Mouse (Mus musculus) gastrocnemius, postnatal 14 days (tissue): ENCODE data around the gene Cep97. TPM values are rescaled to one million over a fixed set of nuclear protein-coding genes. Genes with fewer than 3 reads are reported as not detected.
A peak's percentile ranks its signal among the peaks of the same experiment; 100 is the strongest.
"Not testable (repeated sequence)": the region's sequence is repeated elsewhere in the genome, so short reads cannot be mapped to it uniquely, and the experiment has no call there.

ENCODE experiments used
- DNase-seq: peaks from one replicate; pipeline ENCODE4 v3.0.0; 2021; ENCODE audit warnings: mixed read lengths
- intact Hi-C: fragments of 180-260 bp; cut with DNase I; formaldehyde crosslinking; loops from one replicate; pipeline ENCODE4 v1.15.1; 2025; ENCODE audit warnings: low total_unique reads
- long read RNA-seq, 2 experiments: library from polyadenylated mRNA; stranded (forward); transcript quantifications; one replicate each; pipeline ENCODE4 v2.0.0; 2021
- total RNA-seq, 2 experiments: library from RNA; stranded (reverse); gene quantifications; 2 replicates each; pipeline ENCODE4 v1.2.3; 2021

Cep97 gene
- 1 to 10 TPM; 4.0 to 4.3 TPM for total RNA-seq
- long read RNA-seq, experiment 1, full-length matches to known transcripts = 3 of 3 reads
- long read RNA-seq, experiment 1, partial matches to known transcripts = 0 of 3 reads
- long read RNA-seq, experiment 1, other reads (novel, unspliced or antisense) = 0 of 3 reads
- long read RNA-seq, experiment 2, full-length matches to known transcripts = 1 of 2 reads
- long read RNA-seq, experiment 2, partial matches to known transcripts = 0 of 2 reads
- long read RNA-seq, experiment 2, other reads (novel, unspliced or antisense) = 1 of 2 reads

DNA sequence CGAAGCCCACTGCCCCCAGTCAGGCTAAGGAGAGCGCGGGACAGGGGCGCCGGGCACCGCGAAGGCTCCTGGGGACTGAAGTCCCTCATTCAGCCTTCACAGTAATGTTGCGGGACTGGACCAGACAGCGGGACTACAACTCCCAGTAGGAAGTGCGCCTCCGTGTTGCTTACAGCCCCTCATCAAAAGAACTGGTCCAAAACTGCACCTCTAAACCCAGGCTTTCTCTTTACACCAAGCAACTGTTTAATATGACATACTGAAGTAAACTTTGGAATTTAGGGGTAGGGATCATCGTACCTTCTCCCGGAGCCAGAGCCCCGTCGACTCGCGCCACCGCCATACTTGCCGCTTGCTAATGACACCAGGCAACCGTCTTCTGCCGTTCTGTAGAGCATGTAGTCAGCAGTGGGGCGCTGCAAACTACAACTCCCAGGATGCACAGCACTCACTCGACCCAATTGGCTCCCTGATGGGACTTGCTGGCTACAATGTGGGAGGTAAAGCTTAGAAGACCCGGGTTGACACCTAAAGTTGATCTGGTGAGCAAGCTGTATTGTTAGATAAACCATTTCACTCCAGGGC, at the start of gene Cep97:
Cep97 (minus strand) TSS at position 403 of the 585 bp plus-strand sequence.
- DNase-seq = peak; percentile 88
- intact Hi-C loops = no loop called here

DNA sequence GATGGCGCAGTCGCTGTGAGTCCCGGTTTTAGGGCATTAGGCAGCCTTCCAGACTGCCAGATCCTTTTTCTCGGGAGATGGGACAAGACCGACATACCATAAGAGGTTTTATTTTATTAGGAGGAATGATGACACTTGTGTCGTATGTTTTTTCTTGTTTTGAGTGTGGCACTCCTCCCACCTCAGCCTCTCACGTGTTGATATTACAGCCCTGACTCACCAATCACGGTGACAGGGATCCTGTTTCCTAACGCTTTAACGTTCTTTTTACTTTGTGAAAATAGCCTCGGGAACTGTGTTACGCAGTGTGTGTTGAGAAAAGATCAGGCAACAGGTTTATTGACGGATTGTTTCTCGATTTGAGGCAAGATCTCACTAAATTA, 40.2 kb upstream of the Cep97 start:
- intact Hi-C loops = no loop called here
- DNase-seq = no peak

DNA sequence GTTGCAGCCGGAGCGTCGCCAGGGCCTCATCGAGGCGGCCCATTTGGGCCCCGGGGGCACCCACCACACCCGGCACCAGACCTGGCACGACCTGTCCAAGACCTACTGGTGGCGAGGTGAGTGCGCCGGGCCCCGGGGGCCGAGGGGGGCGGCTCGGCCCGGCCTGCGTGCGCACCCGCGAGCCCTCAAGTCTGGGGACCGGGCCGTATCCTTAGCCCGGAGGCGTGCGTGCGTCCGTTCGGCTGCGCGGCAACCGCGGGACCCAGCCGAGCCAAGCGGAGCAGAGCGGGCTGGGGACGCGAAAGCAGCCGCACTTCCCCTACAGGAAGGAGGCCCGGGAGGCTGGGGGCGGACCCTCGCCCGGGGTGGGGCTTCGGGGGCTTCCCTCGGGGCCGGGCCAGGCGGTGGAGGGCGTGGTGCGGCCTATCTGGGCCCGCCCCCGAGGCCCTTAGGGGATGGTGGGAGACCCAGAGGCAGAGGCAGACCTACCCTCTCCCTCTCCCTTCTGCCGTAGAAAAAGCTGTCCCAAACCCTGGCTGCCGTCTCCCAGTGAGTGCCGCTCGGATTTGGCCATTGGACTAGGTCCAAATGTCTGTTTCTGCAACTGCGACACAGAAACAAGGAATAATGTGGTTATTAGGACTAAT, 39.7 kb upstream of the Cep97 start:
- DNase-seq = peak; percentile 95
- intact Hi-C loops = no loop called here

DNA sequence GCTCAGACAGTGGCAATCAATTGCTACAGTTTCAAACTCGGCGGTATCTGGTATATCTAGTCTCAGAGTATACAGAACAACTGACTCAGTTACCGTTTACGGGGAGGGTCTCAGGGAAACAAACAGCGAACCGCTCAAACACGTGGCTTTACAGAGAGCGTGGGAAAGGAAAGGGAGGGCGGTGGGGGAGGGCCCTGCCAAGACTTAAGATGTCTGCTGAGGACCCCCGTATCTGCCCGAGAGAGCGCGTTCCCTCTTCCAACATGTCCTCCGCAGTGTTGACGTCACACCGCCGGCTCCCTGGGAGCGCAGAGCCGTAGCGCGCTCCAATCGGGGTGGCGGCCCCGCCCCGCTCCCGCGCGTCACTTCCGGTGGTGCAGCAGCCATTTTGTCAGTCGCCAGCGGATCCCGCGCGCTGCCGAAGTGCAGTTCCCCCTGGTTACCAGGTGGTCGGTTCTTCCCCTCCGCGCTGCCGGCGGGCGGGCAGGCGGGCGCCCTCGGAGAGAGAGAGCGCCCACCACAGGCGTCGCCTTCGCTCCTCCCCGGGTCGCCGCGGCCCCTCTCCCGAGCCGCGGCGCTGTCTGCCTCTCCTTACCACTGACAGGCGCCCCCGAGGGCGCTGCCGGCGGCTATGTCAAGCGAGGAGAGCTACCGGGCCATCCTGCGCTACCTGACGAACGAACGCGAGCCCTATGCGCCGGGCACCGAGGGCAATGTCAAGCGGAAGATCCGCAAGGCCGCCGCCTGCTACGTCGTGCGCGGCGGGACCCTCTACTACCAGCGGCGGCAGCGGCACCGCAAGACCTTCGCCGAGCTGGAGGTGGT, 39.0 kb upstream of the Cep97 start, which contains the start of gene Zbtb11:
Zbtb11 (plus strand) TSS at position 453 of the 825 bp plus-strand sequence.
- peak; percentile 100 for DNase-seq
- intact Hi-C loops = no loop called here

DNA sequence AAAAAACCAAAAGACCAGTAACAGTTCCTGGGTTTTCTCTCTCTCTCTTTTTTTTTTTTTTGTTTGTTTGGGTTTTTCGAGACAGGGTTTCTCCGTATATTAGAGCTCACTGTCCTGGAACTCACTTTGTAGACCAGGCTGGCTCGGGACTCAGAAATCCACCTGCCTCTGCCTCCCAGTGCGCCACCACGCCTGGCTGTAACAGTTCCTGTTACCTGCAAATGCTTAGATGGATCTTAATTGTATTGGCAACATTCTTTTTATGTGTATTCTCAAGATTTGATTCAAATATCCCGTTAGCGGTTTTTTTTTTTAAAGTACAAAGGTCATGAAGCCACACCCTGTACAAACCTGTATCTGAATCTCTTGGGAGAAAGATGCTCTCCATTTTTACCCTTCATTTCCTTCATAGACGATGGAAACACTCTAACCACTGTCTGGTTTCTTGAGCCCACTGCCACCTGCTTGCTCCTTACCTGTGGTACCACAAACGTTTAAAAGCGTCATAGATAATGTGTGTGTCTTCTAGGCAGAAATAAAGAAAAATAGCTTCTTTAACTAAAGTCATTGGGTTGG, 38.1 kb upstream of the Cep97 start:
- intact Hi-C loops = no loop called here
- no peak for DNase-seq

DNA sequence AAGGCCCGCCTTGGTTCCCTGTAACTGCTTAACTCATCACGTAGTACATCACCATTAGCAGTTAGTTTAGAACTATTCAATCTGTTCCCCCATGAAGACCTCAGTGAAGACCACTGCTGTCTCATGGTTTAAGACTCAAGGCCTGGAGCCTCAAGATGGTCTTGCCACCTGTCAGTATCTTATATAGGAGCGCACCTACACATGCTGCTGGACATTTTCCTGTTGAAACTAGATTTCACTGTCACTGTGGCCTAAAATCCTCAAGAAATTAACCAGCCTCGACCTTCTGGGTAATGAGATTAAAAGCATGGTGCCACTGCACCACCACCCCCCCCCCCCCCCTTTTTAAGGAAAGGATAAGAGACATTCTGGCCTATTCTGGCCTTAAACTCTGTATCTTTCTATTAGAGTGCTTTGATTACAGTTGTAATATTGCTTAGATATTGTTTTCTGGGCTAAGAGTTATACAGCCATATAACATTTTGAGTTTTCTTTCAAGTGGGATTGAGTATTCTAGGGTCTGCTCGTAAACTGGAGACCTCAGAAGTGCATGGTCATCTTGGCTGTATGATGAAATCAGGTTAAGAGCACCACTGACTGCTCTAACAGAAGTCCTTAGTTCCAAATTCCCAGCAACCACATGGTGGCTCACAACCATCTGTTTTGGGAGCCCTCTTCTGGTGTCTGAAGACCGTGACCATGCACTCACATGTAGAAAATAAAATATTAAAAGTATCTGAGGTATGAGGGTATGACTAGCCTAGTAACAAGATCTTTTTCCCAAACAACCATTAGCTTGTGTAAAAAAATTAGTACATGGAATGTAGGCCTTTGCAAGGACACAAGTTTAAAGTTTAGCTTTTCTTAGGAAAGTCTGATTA, 37.3 kb upstream of the Cep97 start:
- DNase-seq = no peak
- intact Hi-C loops = no loop called here

DNA sequence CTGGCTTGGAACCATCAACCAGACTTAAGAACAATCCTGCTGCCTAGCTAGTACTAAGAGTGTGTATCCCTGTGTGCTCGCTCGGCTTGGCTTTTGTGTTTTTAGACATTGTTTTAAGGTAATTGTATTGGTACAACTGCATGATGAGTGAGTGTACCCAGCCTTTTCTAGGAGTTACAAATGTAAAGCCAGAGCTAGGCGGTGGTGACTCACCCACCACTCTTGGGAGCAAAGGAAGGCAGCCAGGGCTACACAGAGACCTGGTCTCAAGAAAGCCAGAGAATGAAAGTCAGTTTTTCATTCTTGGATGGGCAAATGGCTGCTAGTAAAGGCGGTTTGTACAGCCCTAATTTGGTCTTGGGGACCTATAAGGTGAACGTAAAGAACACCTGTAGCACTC, 35.8 kb upstream of the Cep97 start:
- no peak for DNase-seq
- intact Hi-C loops = no loop called here

DNA sequence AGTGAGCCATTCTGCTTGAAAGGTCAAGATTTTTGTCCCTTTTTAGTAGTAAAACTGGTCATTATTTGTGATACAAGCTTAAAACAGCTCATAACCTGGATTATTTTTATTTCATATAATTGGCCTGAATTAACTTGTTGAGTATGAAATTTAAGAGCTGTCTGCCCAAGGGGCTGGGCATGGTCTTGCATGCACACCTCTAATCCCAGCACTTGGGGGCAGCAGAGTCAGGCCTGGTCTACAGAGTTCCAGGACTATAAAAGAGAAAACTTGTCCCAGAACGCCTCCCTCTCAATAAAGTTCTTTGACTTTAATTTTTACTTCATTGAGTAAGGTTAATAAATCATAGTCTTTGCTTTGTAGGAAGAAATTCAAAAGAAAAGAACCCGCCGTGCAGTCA, 34.5 kb upstream of the Cep97 start:
- peak; percentile 36 for DNase-seq
- intact Hi-C loops = no loop called here

DNA sequence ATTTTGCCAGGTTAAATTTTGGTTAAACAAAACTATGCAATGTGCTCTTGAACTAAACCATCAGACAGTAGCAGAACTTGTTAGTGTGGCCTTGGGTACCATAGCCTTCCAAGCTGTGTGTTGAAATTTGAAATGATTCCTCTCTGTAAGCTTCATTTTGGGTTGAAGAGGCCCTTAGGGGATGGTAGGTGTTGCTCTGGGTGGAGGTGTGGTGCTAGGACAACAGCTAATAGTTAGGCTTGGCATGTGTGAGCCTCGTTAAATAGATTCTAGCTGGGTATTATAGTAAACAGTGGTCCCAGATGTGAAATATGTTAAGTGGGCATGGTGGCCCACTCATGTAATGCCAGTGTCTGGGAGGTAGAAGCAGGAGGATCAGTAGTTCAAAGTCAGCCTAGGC, 32.6 kb upstream of the Cep97 start:
- DNase-seq = no peak
- intact Hi-C loops = no loop called here

DNA sequence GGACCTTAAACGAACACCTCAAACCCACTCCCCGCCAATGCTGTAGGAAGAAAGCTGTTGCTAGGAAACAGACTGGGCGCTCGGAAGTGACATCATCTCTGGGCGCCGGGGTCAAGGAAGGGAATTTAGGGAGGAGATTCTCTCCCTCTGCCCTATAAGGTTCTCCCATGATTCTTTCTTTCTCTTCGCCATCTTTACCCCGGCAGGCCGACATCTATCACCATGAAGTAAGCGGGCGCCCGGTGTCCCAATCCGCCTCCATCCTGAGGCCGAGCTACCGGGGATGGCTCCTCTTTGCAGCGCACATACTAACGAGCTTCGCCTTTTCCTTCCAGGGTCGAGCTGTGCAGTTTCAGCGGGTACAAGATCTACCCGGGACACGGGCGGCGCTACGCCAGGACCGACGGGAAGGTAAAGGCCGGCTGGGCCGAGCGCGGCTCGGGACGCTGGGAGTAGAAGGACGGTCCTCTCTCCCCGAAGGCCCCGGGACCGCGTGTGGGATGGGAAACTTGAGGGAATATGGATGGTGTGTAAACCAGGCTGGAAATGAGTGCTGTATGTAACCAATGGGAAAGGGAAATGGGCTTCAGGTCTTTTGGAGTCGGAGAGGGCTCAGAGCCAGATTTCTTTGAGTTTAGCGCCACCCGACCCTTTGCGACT, 31.7 kb upstream of the Cep97 start, which contains the start of gene Rpl24:
Rpl24 (plus strand) TSS at position 64 of the 660 bp plus-strand sequence.
- DNase-seq = peak; percentile 93
- intact Hi-C loops = no loop called here

DNA sequence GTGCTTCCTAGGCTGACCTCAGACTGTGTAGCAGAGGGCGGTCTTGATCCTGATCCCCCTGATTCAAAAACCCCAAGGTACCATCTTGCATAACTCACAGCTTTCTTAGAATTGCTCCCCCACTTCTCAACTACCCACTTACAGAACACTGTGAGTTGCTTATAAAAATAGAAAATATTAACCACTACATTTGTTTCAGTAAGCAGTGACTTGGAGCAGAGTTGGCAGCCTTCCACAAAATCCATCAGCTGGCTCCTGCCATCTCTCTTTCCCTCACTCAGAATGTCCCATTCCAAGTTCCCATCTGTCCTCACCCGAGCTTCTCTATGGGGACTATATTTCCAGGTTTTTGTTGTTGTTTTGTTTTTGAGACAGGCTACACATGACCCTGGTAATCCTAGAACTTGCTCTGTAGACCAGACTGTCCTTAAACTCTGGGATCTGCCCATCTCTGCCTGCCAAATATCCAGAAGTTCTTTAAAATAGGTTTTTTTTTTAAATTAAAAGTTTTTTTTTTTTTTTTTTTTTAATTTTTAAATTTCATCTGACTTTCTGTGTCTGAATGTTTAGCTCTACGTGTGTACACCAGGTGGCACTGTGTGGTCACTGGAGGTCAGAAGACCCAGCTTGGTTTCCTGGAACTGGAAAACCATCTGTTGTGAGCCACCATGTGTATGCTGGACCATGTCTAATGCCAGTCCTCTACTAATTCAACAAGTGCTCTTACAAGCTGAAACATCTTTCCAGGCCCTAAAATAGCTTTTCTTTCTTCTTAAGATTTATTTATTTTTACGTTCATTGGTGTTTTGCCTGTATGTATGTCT, 29.7 kb upstream of the Cep97 start:
- intact Hi-C loops = no loop called here
- DNase-seq = peak; percentile 14

DNA sequence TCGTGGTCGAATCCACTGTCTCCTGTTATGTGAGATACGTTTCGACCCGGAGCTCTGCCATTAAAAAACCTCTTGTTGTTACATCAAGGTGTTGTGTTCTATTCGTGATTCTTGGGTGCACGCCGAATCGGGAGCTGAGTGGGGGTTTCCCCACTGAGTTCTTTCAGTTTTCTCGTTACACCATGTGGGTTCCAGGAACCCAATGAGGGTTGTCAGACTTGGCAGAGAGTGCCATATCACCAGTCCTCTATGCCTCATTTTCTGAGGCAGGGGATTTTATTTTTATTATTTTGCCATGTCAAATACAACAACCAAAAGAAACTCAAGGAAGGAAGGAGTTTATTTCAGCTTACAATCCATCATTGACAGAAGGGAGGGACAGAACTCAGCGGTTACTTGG, 28.4 kb upstream of the Cep97 start:
- DNase-seq, intact Hi-C loops: not testable (repeated sequence)

DNA sequence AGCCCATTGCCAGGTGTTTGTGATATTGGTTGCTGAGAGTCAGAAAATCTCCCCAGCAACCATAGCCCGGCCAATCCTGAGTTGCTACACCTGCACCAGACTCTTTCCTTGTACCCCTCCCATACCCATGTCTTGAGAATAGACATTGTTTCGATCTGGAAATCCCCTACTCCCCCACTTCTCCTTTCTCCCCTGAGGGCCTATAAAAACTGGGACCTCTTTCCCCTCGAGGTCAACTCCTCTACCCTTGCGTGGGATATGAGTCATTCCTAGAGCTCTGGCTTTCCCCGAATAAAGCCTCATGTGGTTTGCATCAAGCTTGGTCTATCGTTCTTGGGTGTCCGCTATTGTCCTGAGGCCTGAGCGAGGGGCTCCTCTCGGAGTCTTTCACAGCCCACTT, 19.5 kb upstream of the Cep97 start:
- DNase-seq, intact Hi-C loops: not testable (repeated sequence)

DNA sequence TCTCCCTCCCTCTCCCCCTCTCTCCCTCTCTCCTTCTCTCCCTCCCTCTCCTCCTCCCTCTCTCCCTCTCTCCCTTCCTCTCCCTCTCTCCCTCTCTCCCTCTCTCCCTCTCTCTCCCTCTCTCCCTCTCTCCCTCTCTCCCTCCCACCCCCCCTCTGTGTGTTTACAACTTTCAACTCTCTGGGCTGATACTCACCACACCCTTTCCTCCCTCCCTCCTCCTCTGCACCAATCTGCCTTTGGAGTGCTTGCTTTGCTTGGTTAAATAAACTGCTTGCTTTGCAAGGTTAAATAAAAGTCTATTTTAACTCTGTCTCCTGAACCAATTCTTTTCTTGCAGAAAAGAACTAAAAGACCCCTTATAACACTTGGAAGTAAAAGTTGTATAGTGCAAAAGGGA, 18.1 kb upstream of the Cep97 start:
- DNase-seq = no peak
- intact Hi-C loops = loop anchor here (2.0 kb wide), 1 partner anchor 114 kb away; no protein-coding TSS in a partner anchor

DNA sequence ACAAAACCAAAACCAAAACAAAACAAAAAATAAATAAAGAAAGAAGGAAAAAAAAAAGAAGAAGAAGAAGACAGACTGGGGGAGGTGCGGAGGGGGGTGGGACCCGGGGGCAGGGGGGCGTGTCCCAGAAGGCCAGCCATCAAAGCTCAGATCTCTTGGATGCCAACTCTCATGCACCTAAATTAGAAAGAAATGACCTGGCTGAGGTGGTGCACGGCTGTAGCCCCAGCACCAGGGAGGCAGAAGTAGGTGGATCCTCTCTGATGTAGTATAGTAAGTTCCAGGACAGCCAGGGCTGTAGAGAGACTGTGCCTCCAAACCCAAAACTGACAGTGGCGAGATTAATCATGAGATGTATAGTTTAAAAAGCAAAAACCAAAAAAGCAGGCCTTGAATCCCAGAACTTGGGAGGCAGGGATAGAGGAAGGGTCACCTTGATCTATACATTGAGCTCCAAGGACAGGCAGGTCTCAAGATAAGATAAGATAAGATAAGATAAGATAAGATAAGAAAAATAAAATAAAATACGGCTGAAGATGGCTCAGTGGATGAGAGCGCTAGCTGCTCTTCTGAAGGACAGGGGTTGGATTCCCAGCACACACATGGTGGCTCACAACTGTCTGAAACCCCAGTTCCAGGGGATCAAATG, 17.1 kb upstream of the Cep97 start:
- intact Hi-C loops = loop anchor here (2.0 kb wide), 1 partner anchor 115 kb away; no protein-coding TSS in a partner anchor
- DNase-seq = no peak

DNA sequence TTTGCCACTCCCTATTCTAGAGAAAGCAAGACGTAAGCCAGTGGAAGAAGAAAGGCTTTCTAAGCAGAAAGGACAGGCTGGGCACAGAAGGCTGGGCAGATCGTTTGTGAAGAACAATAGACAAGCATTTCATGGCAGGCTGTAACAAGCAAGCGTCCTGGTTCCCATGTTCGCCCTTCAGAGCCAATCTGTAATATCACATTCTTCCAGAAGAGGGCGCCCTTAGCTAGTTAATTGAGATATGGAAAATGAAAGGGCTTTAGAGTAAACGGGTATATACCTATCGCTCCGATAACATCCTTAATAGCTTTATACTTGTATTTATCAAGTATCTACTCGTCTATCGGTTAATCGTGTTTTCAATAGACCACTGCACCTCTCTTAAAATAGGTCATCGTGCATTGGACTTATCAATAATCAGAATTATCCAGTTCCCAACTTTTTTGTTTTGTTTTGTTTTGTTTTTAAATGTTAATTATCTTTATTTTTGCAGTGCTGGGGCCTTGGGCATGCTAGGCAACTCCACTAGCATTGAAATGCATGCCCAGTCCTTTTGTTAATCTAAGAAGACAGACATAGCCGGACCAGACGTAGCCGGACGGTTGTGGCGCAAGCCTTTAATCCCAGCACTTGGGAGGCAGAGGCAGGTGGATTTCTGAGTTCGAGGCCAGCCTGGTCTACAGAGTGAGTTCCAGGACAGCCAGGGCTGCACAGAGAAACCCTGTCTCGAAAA, 16.5 kb upstream of the Cep97 start:
- DNase-seq = peak; percentile 39
- intact Hi-C loops = no loop called here
